Mouse (Mus musculus): ENCODE measurements at regions not wholly inside any gene's neighbourhood (a gene's known extent, or its start where the extent isn't known, plus 50 kb on each side); places are given as distances from the start of the nearest gene placed in this dataset.

GRCm38 (mm10) chr17:48798196-48798595, 134.0 kb upstream of the Lrfn2 start:
- Histone ChIP-seq H3K9ac (replicated peaks; ENCODE audit: low read length) (no peak overlapping the region), H3K27ac (ENCODE audit: low read length) (no peak overlapping the region), H3K4me3 (ENCODE audit: low read length) (no peak overlapping the region), H3K27me3 (ENCODE audit: insufficient read depth, low read length) (no peaks in the 10 kb centered on the region), H3K4me2 (replicated peaks; ENCODE audit: low read depth, low read length) (no peak overlapping the region), H3K36me3 (ENCODE audit: insufficient read depth, low read length) (no peaks in the 10 kb centered on the region), H3K9me3 (ENCODE audit: low read length) (no peaks in the 10 kb centered on the region), H3K4me1 (ENCODE audit: insufficient read depth, low read length) (no peaks in the 10 kb centered on the region)
- WGBS: 88% methylated on average over 3 of the region's 3 CpGs
- no peak for ATAC-seq (ENCODE audit: low FRiP score, low TSS enrichment)

- Histone ChIP-seq H3K36me3 (ENCODE audit: insufficient read depth, low read length) (no peaks in the 10 kb centered on the region), H3K4me1 (ENCODE audit: insufficient read depth, low read length) (no peaks in the 10 kb centered on the region), H3K27ac (ENCODE audit: low read length) (no peak overlapping the region), H3K27me3 (ENCODE audit: insufficient read depth, low read length) (no peaks in the 10 kb centered on the region), H3K9ac (replicated peaks; ENCODE audit: low read length) (no peak overlapping the region), H3K4me3 (ENCODE audit: low read length) (no peak overlapping the region), H3K4me2 (replicated peaks; ENCODE audit: low read depth, low read length) (no peak overlapping the region), H3K9me3 (ENCODE audit: low read length) (no peaks in the 10 kb centered on the region)
- 47% methylated on average over 7 of the region's 7 CpGs for WGBS
- no peak for ATAC-seq (ENCODE audit: low FRiP score, low TSS enrichment)
Observed at GRCm38 (mm10) chr17:48802673-48803072, 129.5 kb upstream of the Lrfn2 start.

DNA sequence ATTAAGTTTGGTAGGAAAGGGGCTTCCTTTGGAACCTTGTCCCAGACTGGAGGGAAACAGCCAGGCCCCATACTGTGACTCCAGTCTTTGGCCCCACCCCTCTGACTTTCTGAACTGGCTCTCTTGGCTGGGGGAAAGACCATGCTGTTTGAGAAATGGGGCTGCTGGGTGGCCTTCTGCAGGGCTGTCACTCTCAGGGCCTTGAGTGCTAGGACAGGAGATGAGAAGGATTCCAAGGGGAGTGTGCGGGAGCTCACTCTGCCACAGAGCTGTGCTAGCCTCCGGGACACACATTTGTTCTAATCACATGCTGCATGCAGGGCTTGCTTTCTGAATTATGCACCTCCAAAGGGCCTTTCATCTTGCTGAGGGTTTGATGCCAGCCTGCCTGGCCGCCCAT, 124.3 kb upstream of the Lrfn2 start:
- no peaks in the 10 kb centered on the region for H3K4me1 ChIP-seq (ENCODE audit: insufficient read depth, low read length)
- H3K9ac ChIP-seq (replicated peaks; ENCODE audit: low read length): no peak overlapping the region
- WGBS: 37% methylated on average over 3 of the region's 3 CpGs
- no peak; the same call in 1 of the 2 replicates for ATAC-seq (ENCODE audit: low FRiP score, low TSS enrichment)
- H3K9me3 ChIP-seq (ENCODE audit: low read length): no peaks in the 10 kb centered on the region
- no peak overlapping the region for H3K4me3 ChIP-seq (ENCODE audit: low read length)
- H3K27ac ChIP-seq (ENCODE audit: low read length): no peak overlapping the region
- H3K36me3 ChIP-seq (ENCODE audit: insufficient read depth, low read length): no peaks in the 10 kb centered on the region
- no peak overlapping the region for H3K4me2 ChIP-seq (replicated peaks; ENCODE audit: low read depth, low read length)
- H3K27me3 ChIP-seq (ENCODE audit: insufficient read depth, low read length): no peaks in the 10 kb centered on the region

DNA sequence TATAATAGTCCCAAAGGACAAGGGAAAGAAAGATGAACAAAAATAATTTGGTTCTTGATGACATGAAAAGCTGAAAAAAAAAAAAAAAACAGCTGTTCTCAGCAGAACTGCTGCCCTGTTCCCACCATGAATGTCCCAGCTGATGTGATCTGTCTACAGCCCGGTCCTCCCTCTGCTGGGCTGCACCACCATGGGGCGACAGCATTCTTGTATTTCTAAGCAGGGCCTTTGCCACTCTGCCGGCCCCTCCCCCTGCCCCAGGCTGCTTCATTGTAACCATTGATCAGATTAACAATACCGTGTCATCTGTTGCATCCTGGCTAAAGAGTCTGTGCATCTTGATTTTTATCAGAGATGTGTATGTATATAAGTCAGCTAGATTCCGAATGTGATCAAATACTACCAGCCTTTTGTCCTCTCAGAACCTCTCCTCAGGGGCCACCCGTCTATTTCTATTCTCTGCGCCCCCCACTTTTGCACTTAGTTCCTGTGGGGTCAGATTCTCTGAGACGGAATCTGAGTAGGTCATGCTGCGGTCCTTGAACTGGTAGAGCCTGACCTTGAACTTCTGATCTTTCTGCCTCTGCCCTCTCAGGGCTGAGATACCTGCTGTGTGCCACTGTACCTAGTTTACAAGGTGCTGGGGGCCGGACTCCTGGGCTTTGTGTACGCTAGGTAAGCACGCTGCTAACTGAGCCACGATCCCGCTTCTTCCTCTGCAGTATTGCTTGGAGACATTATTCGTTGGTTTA, 117.2 kb upstream of the Lrfn2 start:
- Histone ChIP-seq H3K27me3 (ENCODE audit: insufficient read depth, low read length) (no peaks in the 10 kb centered on the region), H3K4me1 (ENCODE audit: insufficient read depth, low read length) (peaks cover 9% of the 10 kb centered on the region; the same call in 1 of the 2 replicates), H3K9ac (replicated peaks; ENCODE audit: low read length) (no peak overlapping the region), H3K36me3 (ENCODE audit: insufficient read depth, low read length) (no peaks in the 10 kb centered on the region), H3K9me3 (ENCODE audit: low read length) (no peaks in the 10 kb centered on the region; the same call in 1 of the 2 replicates), H3K27ac (ENCODE audit: low read length) (no peak overlapping the region), H3K4me2 (replicated peaks; ENCODE audit: low read depth, low read length) (no peak overlapping the region), H3K4me3 (ENCODE audit: low read length) (no peak overlapping the region)
- ATAC-seq (ENCODE audit: low FRiP score, low TSS enrichment): no peak
- WGBS: 71% methylated on average over 15 of the region's 15 CpGs

DNA sequence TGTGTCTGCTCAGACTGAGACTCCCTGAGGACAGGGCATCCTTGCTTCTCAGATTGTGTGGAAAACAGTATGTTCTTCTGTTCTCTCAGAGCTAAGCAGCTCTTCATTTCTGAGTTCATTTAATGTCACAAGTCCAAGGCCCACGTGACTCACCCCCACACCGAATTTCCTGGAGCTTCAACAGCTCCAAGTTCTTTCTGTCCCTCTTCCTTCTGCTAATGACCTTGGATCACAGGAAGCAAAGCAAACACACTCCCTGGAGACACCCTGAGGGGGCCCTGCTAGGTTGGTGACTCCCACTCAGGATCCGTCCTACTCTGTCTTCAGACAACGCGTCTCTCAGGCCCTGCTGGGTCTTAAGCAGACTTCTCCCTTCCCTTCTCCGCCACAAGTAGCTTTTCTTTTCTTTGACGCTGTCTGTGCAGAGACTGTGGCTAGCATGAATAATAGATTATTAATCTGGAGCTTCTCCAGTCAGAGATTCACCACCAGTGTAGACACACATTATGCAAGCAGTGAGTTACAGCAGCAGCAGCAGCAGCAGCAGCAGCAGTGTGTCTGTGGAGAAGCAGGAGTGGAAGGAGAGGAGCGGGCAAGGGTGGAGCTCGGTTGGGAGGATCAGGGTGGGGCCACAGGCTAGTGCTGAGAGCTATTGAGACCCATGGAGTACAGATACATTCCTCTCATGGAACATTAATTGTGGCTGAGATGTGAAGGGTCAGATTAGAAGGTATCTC, 115.4 kb upstream of the Lrfn2 start:
- Histone ChIP-seq H3K27ac (ENCODE audit: low read length) (no peak overlapping the region), H3K9me3 (ENCODE audit: low read length) (no peaks in the 10 kb centered on the region; the same call in 1 of the 2 replicates), H3K4me1 (ENCODE audit: insufficient read depth, low read length) (peaks cover 9% of the 10 kb centered on the region; the same call in 1 of the 2 replicates), H3K9ac (replicated peaks; ENCODE audit: low read length) (no peak overlapping the region), H3K4me3 (ENCODE audit: low read length) (no peak overlapping the region), H3K27me3 (ENCODE audit: insufficient read depth, low read length) (no peaks in the 10 kb centered on the region), H3K4me2 (replicated peaks; ENCODE audit: low read depth, low read length) (no peak overlapping the region), H3K36me3 (ENCODE audit: insufficient read depth, low read length) (no peaks in the 10 kb centered on the region)
- 28% methylated on average over 9 of the region's 9 CpGs for WGBS
- ATAC-seq (ENCODE audit: low FRiP score, low TSS enrichment): peak; percentile 35; the same call in 1 of the 2 replicates

- H3K4me3 ChIP-seq (ENCODE audit: low read length): no peak overlapping the region
- ATAC-seq (ENCODE audit: low FRiP score, low TSS enrichment): no peak
- H3K4me1 ChIP-seq (ENCODE audit: insufficient read depth, low read length): peaks cover 9% of the 10 kb centered on the region; the same call in 1 of the 2 replicates
- 83% methylated on average over 13 of the region's 13 CpGs for WGBS
- H3K36me3 ChIP-seq (ENCODE audit: insufficient read depth, low read length): no peaks in the 10 kb centered on the region
- H3K27me3 ChIP-seq (ENCODE audit: insufficient read depth, low read length): no peaks in the 10 kb centered on the region
- no peaks in the 10 kb centered on the region; the same call in 1 of the 2 replicates for H3K9me3 ChIP-seq (ENCODE audit: low read length)
- H3K9ac ChIP-seq (replicated peaks; ENCODE audit: low read length): no peak overlapping the region
- no peak overlapping the region for H3K27ac ChIP-seq (ENCODE audit: low read length)
- H3K4me2 ChIP-seq (replicated peaks; ENCODE audit: low read depth, low read length): no peak overlapping the region
Observed at GRCm38 (mm10) chr17:48817551-48817950, 114.6 kb upstream of the Lrfn2 start.

- H3K36me3 ChIP-seq (ENCODE audit: insufficient read depth, low read length): no peaks in the 10 kb centered on the region
- no peak for ATAC-seq (ENCODE audit: low FRiP score, low TSS enrichment)
- H3K27me3 ChIP-seq (ENCODE audit: insufficient read depth, low read length): no peaks in the 10 kb centered on the region
- no peaks in the 10 kb centered on the region; the same call in 1 of the 2 replicates for H3K9me3 ChIP-seq (ENCODE audit: low read length)
- no peak overlapping the region for H3K4me2 ChIP-seq (replicated peaks; ENCODE audit: low read depth, low read length)
- peaks cover 15% of the 10 kb centered on the region; the same call in 1 of the 2 replicates for H3K4me1 ChIP-seq (ENCODE audit: insufficient read depth, low read length)
- WGBS: 95% methylated on average over 1 of the region's 1 CpGs
- H3K4me3 ChIP-seq (ENCODE audit: low read length): no peak overlapping the region
- H3K27ac ChIP-seq (ENCODE audit: low read length): no peak overlapping the region
- no peak overlapping the region for H3K9ac ChIP-seq (replicated peaks; ENCODE audit: low read length)
Observed at GRCm38 (mm10) chr17:48819703-48820102, 112.5 kb upstream of the Lrfn2 start.

GRCm38 (mm10) chr17:48822101-48822876, 109.9 kb upstream of the Lrfn2 start:
- H3K9ac ChIP-seq (replicated peaks; ENCODE audit: low read length): no peak overlapping the region
- H3K4me3 ChIP-seq (ENCODE audit: low read length): no peak overlapping the region
- ATAC-seq (ENCODE audit: low FRiP score, low TSS enrichment): no peak
- WGBS: 92% methylated on average over 20 of the region's 20 CpGs
- no peak overlapping the region for H3K27ac ChIP-seq (ENCODE audit: low read length)
- no peaks in the 10 kb centered on the region; the same call in 1 of the 2 replicates for H3K9me3 ChIP-seq (ENCODE audit: low read length)
- no peak overlapping the region for H3K4me2 ChIP-seq (replicated peaks; ENCODE audit: low read depth, low read length)
- H3K4me1 ChIP-seq (ENCODE audit: insufficient read depth, low read length): peaks cover 5% of the 10 kb centered on the region; the same call in 1 of the 2 replicates
- H3K36me3 ChIP-seq (ENCODE audit: insufficient read depth, low read length): no peaks in the 10 kb centered on the region
- H3K27me3 ChIP-seq (ENCODE audit: insufficient read depth, low read length): no peaks in the 10 kb centered on the region

- Histone ChIP-seq H3K4me2 (replicated peaks; ENCODE audit: low read depth, low read length) (no peak overlapping the region), H3K4me1 (ENCODE audit: insufficient read depth, low read length) (peaks cover 5% of the 10 kb centered on the region; the same call in 1 of the 2 replicates), H3K9ac (replicated peaks; ENCODE audit: low read length) (no peak overlapping the region), H3K9me3 (ENCODE audit: low read length) (no peaks in the 10 kb centered on the region; the same call in 1 of the 2 replicates), H3K4me3 (ENCODE audit: low read length) (no peak overlapping the region), H3K27me3 (ENCODE audit: insufficient read depth, low read length) (no peaks in the 10 kb centered on the region), H3K36me3 (ENCODE audit: insufficient read depth, low read length) (no peaks in the 10 kb centered on the region), H3K27ac (ENCODE audit: low read length) (no peak overlapping the region)
- peak; percentile 66; the same call in 1 of the 2 replicates for ATAC-seq (ENCODE audit: low FRiP score, low TSS enrichment)
- WGBS: 64% methylated on average over 9 of the region's 9 CpGs
Observed at GRCm38 (mm10) chr17:48823921-48824320, 108.3 kb upstream of the Lrfn2 start.
